Mouse (Mus musculus) midbrain, embryonic 16.5 days (tissue): ENCODE measurements around the gene Ptger1. TPM values are rescaled to one million over a fixed set of nuclear protein-coding genes. Genes with fewer than 3 reads are reported as not detected.

Source experiments
- ATAC-seq: fragments of 200-750 bp; cut with Nextera tagmentation; 2 replicates; pipeline ENCODE4 v1.8.0; 2017; ENCODE audit warnings: moderate TSS enrichment
- H3K27ac ChIP-seq: fragments of 300-500 bp; sonication (generic); 2 replicates; pipeline ENCODE4 v1.5.1; 2014; ENCODE audit warnings: mild to moderate bottlenecking, low read length, mixed read lengths
- H3K27me3 ChIP-seq: fragments of 300-500 bp; sonication (generic); 2 replicates; pipeline ENCODE4 v1.6.1; 2014; ENCODE audit warnings: low read depth, low read length, mixed read lengths; ENCODE audit not compliant: control insufficient read depth, insufficient read depth
- H3K36me3 ChIP-seq: fragments of 300-500 bp; sonication (generic); 2 replicates; pipeline ENCODE4 v1.6.1; 2014; ENCODE audit warnings: mild to moderate bottlenecking, low read length, moderate library complexity, mixed read lengths; ENCODE audit not compliant: control insufficient read depth, insufficient read depth
- H3K4me1 ChIP-seq: fragments of 300-500 bp; sonication (generic); 2 replicates; pipeline ENCODE4 v1.6.1; 2014; ENCODE audit warnings: mild to moderate bottlenecking, low read length, mixed read lengths; ENCODE audit not compliant: control insufficient read depth, insufficient read depth
- H3K4me2 ChIP-seq: fragments of 300-500 bp; sonication (generic); 2 replicates; pipeline ENCODE4 v1.6.1; 2014; ENCODE audit warnings: mild to moderate bottlenecking, low read length, mixed read lengths
- H3K4me3 ChIP-seq: fragments of 300-500 bp; sonication (generic); 2 replicates; pipeline ENCODE4 v1.5.1; 2014; ENCODE audit warnings: low read depth, mild to moderate bottlenecking, low read length, moderate library complexity, mixed read lengths
- H3K9ac ChIP-seq: fragments of 300-500 bp; sonication (generic); 2 replicates; pipeline ENCODE4 v1.6.1; 2014; ENCODE audit warnings: low read depth, low read length, mixed read lengths
- H3K9me3 ChIP-seq: fragments of 300-500 bp; sonication (generic); replicated peaks from 2 replicates; pipeline ENCODE4 v1.6.1; 2014; ENCODE audit warnings: mild to moderate bottlenecking, low read length, mixed read lengths; ENCODE audit not compliant: control insufficient read depth, poor library complexity, severe bottlenecking
- WGBS: fragments of 180-500 bp; shearing (Covaris S2); extraction: QIAGEN DNeasy Blood & Tissue Kit; methylation state at CpG from one replicate; pipeline ENCODE4 v1.1.7; 2014; 5-methylcytosine and 5-hydroxymethylcytosine counted together
- polyA plus RNA-seq: library from polyadenylated mRNA; unstranded; fragments of >200 nt; fragmentation: Nextera tagmentation; extraction: Ambion mirVana; gene quantifications from 2 replicates; pipeline ENCODE4 v1.2.1, GENCODE M21; 2015

Ptger1 gene
- polyA plus RNA-seq, 1 experiment from 2014 or later = 1.1 TPM

- Histone ChIP-seq H3K9me3 (no peaks in the 10 kb centered on the region), H3K9ac (peak overlapping the region; percentile 83), H3K4me1 (peaks cover 12% of the 10 kb centered on the region), H3K4me3 (peak overlapping the region; percentile 64), H3K36me3 (no peaks in the 10 kb centered on the region; the same call in 1 of the 2 replicates), H3K27ac (peak overlapping the region; percentile 72), H3K27me3 (no peaks in the 10 kb centered on the region), H3K4me2 (peak overlapping the region; percentile 74)
- WGBS = 2% methylated on average over 44 of the region's 46 CpGs
- peak; percentile 57 for ATAC-seq
Observed at GRCm38 (mm10) chr8:83652744-83653661, 13.5 kb upstream of the Ptger1 start.

DNA sequence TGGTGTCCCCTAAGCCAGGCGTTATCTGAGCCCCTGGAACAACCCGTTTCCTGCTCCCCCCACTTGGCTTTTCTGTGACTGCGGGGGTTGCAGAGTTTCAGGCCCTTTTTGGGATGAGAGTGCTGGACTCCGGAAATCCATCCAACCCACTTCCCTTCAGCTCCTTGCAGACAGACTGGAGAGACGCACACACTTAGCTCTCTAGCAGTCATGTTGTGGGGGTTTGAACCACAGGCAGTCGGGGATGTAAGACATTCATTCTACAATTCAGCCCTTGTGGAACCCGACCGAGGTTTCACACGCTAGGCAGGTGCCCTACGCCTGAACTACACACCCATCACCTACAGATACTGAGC, 12.8 kb upstream of the Ptger1 start:
- Histone ChIP-seq H3K4me2 (peak overlapping the region; percentile 74), H3K9ac (peak overlapping the region; percentile 83), H3K36me3 (no peaks in the 10 kb centered on the region; the same call in 1 of the 2 replicates), H3K4me3 (peak overlapping the region; percentile 64), H3K9me3 (no peaks in the 10 kb centered on the region), H3K4me1 (peaks cover 12% of the 10 kb centered on the region), H3K27me3 (no peaks in the 10 kb centered on the region), H3K27ac (no peak overlapping the region; the same call in 1 of the 2 replicates)
- 43% methylated on average over 10 of the region's 10 CpGs for WGBS
- no peak for ATAC-seq

- Histone ChIP-seq H3K36me3 (no peaks in the 10 kb centered on the region; the same call in 1 of the 2 replicates), H3K4me1 (peaks cover 12% of the 10 kb centered on the region), H3K27me3 (no peaks in the 10 kb centered on the region), H3K4me2 (no peak overlapping the region), H3K9me3 (no peaks in the 10 kb centered on the region), H3K9ac (no peak overlapping the region), H3K4me3 (no peak overlapping the region), H3K27ac (no peak overlapping the region)
- WGBS = 97% methylated on average over 6 of the region's 6 CpGs
- no peak for ATAC-seq
Observed at GRCm38 (mm10) chr8:83654725-83655124, 11.8 kb upstream of the Ptger1 start.

DNA sequence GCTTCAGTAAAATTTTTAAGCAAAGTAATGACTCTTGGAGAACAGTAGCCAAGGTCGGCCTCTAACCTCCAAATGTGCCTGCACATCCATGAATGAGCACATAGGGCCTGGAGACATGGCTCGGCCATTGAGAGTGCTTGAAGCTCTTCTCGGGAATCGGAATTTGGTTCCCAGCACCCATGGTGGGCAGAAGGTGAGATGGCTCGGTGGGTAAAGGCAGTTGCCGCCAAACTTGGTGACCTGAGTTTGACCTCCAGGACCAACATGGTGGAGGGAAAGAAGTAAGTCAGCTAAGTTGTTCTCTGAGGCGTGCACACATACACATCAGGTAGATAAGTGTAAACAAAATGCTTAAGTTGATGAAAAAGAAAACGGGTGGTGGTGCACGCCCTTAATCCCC, 10.4 kb upstream of the Ptger1 start:
- no peak overlapping the region for H3K27ac ChIP-seq
- no peak for ATAC-seq
- H3K36me3 ChIP-seq = no peaks in the 10 kb centered on the region; the same call in 1 of the 2 replicates
- no peak overlapping the region for H3K9ac ChIP-seq
- H3K4me1 ChIP-seq = peaks cover 14% of the 10 kb centered on the region
- 95% methylated on average over 9 of the region's 9 CpGs for WGBS
- H3K4me2 ChIP-seq = no peak overlapping the region
- H3K9me3 ChIP-seq = no peaks in the 10 kb centered on the region
- no peak overlapping the region for H3K4me3 ChIP-seq
- H3K27me3 ChIP-seq = no peaks in the 10 kb centered on the region

- no peak overlapping the region for H3K27ac ChIP-seq
- no peak overlapping the region for H3K9ac ChIP-seq
- no peak overlapping the region for H3K4me2 ChIP-seq
- no peaks in the 10 kb centered on the region; the same call in 1 of the 2 replicates for H3K36me3 ChIP-seq
- no peak for ATAC-seq
- no peak overlapping the region for H3K4me3 ChIP-seq
- H3K4me1 ChIP-seq = peaks cover 15% of the 10 kb centered on the region
- H3K9me3 ChIP-seq = no peaks in the 10 kb centered on the region
- H3K27me3 ChIP-seq = no peaks in the 10 kb centered on the region
- WGBS = 86% methylated on average over 13 of the region's 13 CpGs
Observed at GRCm38 (mm10) chr8:83656484-83657246, 9.8 kb upstream of the Ptger1 start.

GRCm38 (mm10) chr8:83660545-83660944, 5.9 kb upstream of the Ptger1 start:
- no peaks in the 10 kb centered on the region for H3K27me3 ChIP-seq
- WGBS = 8% methylated on average over 8 of the region's 8 CpGs
- peaks cover 4% of the 10 kb centered on the region; the same call in 1 of the 2 replicates for H3K4me1 ChIP-seq
- H3K9ac ChIP-seq = no peak overlapping the region; the same call in 1 of the 2 replicates
- H3K27ac ChIP-seq = no peak overlapping the region
- no peaks in the 10 kb centered on the region for H3K9me3 ChIP-seq
- no peaks in the 10 kb centered on the region; the same call in 1 of the 2 replicates for H3K36me3 ChIP-seq
- ATAC-seq = peak; percentile 13; the same call in 1 of the 2 replicates
- H3K4me3 ChIP-seq = no peak overlapping the region
- H3K4me2 ChIP-seq = no peak overlapping the region

DNA sequence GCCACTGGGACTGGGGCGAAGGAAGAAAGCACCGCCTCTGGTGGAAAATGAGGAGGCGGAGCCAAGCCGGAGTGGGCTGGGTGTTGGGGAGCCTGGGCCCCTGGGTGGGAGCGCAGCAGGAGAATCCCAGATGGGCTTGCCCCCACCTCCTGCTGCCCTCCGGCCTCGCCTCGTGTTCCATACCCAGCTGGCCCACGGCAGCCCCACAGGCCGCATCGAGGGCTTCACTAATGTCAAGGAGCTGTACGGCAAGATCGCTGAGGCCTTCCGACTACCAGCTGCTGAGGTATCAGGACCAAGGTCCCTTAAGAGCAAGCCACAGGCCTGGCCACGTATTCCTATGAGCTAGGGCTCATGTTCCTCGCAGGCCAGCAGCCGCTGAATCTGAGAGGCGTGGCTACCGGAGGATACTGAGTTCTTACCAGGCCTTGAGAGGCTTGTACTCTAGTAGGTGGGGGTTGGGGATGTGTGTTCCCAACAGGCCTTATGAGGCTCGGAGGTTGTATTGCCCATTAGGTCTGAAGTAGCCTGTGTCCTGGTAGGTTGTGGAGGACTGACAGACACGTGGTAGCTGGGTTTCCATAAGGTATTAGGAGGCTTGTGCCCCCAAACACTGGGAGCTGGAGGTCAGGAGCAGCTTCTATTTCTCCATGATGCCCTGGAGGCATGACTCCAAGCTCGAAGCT, 5.3 kb upstream of the Ptger1 start:
- WGBS = 26% methylated on average over 22 of the region's 22 CpGs
- H3K36me3 ChIP-seq = no peaks in the 10 kb centered on the region; the same call in 1 of the 2 replicates
- H3K27ac ChIP-seq = no peak overlapping the region
- no peaks in the 10 kb centered on the region for H3K9me3 ChIP-seq
- ATAC-seq = 0 out of 2 replicates have a peak, but pooled peaks have one; percentile 2
- H3K9ac ChIP-seq = no peak overlapping the region; the same call in 1 of the 2 replicates
- H3K4me3 ChIP-seq = no peak overlapping the region
- H3K4me1 ChIP-seq = peaks cover 4% of the 10 kb centered on the region; the same call in 1 of the 2 replicates
- 0 out of 2 replicates have a peak overlapping the region, but pooled peaks have one; percentile 11 for H3K4me2 ChIP-seq
- H3K27me3 ChIP-seq = no peaks in the 10 kb centered on the region

- Histone ChIP-seq H3K36me3 (no peaks in the 10 kb centered on the region; the same call in 1 of the 2 replicates), H3K4me3 (no peak overlapping the region), H3K27ac (no peak overlapping the region; the same call in 1 of the 2 replicates), H3K4me1 (peaks cover 14% of the 10 kb centered on the region), H3K9me3 (no peaks in the 10 kb centered on the region), H3K27me3 (no peaks in the 10 kb centered on the region), H3K4me2 (no peak overlapping the region), H3K9ac (no peak overlapping the region)
- WGBS = 7% methylated on average over 4 of the region's 4 CpGs
- ATAC-seq = peak; percentile 18
Observed at GRCm38 (mm10) chr8:83662421-83662826, 4.1 kb upstream of the Ptger1 start.
